Mouse (Mus musculus): ENCODE measurements around the gene Nsl1. TPM values are rescaled to one million over a fixed set of nuclear protein-coding genes. Genes with fewer than 3 reads are reported as not detected.
A peak's percentile ranks its signal among the peaks of the same experiment; 100 is the strongest.
"Not testable (repeated sequence)": the region's sequence is repeated elsewhere in the genome, so short reads cannot be mapped to it uniquely, and the experiment has no call there.

Gene Nsl1
- 1 to 10 TPM in 1 of 2 experiments, under 1 TPM in 1; 0.66 to 1.1 TPM for total RNA-seq (2021)
- long read RNA-seq, experiment 1, full-length matches to known transcripts = 3 of 3 reads
- long read RNA-seq, experiment 1, partial matches to known transcripts = 0 of 3 reads
- long read RNA-seq, experiment 1, other reads (novel, unspliced or antisense) = 0 of 3 reads
- long read RNA-seq, experiment 2, full-length matches to known transcripts = 4 of 4 reads
- long read RNA-seq, experiment 2, partial matches to known transcripts = 0 of 4 reads
- long read RNA-seq, experiment 2, other reads (novel, unspliced or antisense) = 0 of 4 reads

DNA sequence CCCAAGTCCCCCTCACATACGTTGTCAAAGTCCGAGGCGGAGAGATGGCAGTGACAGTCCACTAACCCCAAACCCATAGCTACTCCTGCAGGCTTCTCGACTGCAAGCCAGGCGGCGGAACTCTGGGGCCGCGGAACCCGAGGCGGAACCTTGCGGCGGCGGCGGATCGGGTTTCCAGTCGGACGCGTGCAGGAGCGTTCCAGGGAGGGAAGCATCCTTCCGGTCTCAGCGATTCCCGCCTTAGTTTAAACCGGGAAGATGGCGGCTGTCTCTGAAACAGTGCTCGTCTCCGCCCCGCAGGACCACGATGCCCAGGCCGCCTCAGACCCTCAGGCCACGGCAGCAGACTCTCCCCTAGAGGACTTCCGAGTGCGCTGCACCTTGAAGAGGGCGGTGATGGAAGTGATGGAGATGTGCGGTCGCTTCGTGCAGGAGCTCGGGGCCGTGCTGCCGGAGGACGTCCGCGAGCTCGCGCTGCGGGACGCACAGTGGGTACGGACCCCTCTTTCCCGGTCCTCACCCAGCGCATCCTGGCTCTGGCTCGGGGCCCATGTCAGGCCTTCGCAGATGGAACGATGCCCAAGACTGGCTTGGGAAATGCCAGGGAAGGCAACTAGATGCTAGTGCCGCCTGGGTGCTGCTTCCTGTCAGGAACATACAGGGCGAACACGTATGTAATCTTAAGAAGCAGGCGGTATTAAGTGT lies at the start of gene Nsl1, which contains the start of gene Tatdn3:
TSS of gene Nsl1 (plus strand) at position 232 of the 705 bp plus-strand sequence.
TSS of gene Tatdn3 (minus strand) at position 152 of the 705 bp plus-strand sequence.
- DNase-seq = peak; percentile 90
- intact Hi-C loops (cut with DNase I; ENCODE audit: low total_unique reads) = loop anchor here (5.0 kb wide), 1 partner anchor 36 kb away; the partner anchor contains the start of gene Flvcr1

DNA sequence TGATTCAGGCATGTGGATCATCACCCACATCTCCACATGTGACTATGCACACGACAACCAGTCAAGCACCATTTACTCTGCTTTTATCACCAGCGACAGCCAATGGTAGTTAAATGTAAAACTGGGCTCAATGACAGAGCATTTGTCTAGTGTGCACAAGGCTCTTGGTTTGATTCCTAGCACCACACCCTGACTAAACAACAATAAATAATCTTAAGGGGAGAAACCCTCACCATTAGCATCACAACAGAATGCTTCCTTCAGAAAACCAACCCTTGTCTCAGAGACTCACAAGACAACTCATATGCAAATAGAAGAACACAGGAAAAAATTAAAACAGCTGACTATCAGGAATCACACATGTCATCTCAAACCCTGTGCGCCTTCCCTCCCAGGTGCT lies 48.5 kb upstream of the Nsl1 start:
- no peak for DNase-seq

DNA sequence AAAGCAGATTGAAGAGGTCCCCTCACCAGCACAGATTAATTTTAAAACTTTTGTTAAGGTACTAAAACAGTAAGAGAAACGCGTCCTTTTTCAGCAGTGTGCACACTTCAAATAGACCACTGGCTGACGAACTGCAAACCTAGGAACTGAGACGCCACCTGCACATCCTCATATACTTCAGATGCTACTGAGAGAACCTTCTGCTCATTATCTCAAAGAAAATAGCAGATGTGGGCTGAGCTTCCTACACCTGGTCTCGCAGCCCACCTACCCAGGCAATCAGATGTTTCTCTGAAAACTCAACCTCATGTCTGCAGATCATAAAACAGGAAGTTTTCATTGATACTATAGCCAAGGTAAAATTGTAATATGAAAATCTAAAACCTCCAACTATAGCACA lies 43.0 kb upstream of the Nsl1 start:
- intact Hi-C loops (cut with DNase I; ENCODE audit: low total_unique reads) = no loop called here
- DNase-seq = no peak

More for the DNA sequence above, 48.5 kb upstream of the Nsl1 start:
- intact Hi-C loops (cut with DNase I; ENCODE audit: low total_unique reads) = no loop called here

DNA sequence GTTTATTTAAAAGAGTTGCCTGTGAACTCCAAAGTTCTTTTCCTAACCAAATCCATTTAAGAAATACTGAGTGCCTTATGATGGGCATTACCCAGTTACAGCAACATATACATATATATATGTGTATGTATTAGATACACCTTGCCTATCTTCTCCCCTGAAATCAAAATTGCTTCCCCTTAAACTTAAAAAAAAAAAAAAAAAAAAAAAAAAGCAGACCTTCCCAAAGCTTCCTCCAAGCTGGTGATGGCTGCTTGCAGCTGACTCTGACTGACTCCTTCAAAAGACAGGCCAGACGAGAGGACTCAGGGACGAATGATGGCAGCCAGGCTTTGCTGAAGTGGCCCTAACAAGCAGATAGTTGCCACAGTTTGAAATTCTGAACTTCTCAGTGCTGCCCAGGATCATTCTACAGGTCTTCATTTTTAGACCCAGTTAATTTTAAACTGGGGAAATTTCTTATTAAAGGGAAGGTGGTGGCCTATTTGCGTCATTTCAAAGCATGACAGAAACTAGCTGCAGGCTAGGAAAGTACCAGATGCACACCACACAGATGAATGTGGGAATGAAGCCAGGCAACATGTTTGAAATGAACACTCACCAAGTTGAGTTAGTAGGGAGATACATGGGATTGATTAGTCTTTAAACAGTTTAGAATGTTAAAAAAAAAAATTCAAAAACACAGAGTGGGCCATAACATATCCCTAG lies 42.4 kb upstream of the Nsl1 start:
- DNase-seq = no peak
- intact Hi-C loops (cut with DNase I; ENCODE audit: low total_unique reads) = no loop called here

DNA sequence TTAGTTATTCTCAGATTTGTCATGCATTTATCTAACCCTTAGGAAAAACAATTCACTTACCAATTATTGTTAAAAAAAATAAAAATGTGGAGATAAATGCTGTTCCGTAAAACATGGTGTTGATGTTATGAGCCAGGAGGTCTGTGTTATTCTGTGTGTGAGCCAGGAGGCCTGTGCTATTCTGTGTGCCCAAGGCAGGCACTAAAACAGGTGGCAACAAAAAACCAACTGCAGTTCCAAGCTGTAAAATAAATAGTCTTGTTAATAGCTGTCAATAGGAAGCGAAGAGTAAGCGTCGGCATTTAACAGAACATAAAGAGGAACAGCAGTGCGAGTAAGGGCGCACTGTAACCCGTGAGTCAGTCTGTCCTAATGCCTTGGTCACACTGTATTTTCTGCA lies 41.8 kb upstream of the Nsl1 start:
- intact Hi-C loops (cut with DNase I; ENCODE audit: low total_unique reads) = no loop called here

DNA sequence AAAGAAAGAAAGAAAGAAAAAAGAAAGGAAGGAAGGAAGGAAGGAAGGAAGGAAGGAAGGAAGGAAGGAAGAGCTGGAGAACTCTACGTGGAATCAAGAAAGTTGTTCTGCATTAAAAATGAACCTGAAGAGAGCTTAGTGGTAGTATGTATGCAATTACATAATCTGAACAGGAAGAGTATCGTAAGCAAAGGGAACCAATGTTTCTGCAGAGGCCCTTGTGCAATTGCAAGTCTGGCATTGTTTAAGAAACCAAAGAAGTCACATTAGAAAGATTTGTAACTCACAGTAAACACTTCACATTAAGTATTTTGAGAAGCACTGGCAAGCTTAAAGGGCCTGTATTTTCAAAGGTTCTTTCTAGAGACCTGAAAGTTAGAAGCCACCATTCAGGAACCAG lies 39.7 kb upstream of the Nsl1 start:
- no peak for DNase-seq
- intact Hi-C loops (cut with DNase I; ENCODE audit: low total_unique reads) = no loop called here

More for the DNA sequence above, 41.8 kb upstream of the Nsl1 start:
- DNase-seq = no peak

DNA sequence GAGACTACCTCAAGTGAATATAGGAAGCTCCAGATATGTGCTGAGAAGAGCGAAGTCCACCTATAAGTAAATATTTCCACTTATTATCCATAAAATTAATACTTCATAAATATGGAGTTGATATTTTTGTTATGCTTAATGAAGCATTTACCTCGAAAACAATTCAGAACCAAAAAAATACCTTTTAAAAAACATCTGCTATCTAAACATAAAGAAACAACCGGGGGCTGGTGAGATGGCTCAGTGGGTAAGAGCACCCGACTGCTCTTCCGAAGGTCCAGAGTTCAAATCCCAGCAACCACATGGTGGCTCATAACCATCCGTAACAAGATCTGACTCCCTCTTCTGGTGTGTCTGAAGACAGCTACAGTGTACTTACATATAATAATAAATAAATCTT lies 39.0 kb upstream of the Nsl1 start:
- DNase-seq; intact Hi-C loops (cut with DNase I; ENCODE audit: low total_unique reads): not testable (repeated sequence)

DNA sequence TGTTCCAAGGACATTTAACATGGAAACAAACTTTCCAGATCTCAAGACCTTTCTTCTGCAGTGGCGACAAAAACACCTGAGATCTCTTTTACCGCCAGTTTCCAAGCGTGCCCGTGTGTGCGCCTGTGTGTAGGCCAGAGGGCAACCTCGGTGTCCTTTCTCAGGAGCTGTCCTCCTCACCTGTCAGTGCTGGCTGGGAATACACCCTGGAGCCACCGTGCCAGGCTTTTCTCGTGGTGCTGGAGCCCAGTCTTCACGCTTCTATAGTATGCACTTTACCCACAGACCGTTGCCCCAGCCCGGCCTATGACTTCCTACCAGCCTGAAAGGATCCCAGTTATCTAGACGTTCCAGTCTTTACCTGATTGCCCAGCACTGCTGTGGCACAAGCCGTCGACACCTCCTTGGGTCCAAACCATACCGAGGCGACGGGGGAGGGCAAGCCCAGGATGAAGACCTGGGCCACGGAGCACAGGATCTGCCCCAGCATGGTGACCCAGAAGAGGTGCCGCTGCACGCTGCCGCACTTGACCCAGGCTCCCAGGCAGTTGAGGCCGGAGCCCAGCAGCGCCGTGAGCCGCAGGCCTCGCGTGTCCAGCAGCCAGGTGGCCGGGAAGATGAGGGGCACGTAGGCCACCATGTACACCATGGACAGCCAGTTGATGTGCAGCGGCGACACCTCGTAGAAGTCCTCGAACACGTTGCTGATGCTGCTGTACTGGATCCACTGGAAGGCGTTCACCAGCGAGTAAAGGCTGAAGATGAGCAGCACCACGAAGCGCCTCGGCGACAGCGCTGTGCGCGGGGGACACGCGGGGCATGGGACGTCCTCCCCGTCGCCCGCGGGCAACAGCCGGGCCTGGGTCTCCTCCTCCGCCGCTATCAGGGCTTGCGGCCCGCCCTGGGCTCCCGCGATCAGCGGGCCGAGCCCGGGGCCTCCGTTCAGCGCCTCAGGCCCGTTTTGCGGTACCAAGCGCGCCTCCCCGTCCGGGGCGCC lies 37.5 kb upstream of the Nsl1 start:
- intact Hi-C loops (cut with DNase I; ENCODE audit: low total_unique reads) = loop anchor here (5.0 kb wide), 1 partner anchor 37 kb away; the partner anchor contains the start of genes Nsl1 and Tatdn3
- DNase-seq = peak; percentile 30

DNA sequence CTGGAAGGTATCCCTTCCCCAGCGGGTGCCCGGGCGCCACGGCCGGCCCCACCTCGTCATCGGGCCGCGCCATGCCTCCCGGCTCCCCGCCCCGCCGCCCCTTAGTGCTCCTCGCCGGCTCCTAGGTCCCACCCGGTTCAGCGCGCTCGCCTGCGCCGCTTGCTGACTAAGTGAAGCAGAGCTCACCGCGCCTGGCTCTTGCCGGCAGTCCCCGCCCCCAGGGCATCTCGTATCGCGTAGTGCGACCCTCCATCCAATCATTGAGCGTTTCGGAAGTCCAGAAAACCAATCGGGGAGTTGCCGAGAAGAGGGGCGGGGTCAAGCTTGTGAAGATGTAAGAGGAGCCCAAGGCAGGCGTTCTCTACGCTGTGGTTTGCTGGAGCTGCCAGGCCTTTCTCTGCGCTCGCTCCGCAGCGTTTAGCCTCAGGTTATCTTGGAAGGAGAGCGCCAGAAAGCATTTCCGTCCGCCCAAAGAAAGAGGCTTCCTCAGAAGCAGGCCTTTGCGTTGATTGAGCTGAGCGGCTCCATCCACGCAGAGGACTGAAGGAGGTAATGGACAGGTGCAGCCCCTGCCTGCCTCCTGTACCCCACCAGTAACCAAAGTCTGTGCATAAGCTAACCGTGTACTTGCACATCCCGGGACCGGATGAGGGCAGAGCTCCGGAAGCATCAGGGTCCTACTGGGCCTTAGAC lies 36.6 kb upstream of the Nsl1 start, which contains the start of gene Flvcr1:
TSS of gene Flvcr1 (minus strand) at position 138 of the 693 bp plus-strand sequence.
- intact Hi-C loops (cut with DNase I; ENCODE audit: low total_unique reads) = loop anchor here (5.0 kb wide), 1 partner anchor 36 kb away; the partner anchor contains the start of genes Nsl1 and Tatdn3
- peak; percentile 99 for DNase-seq

DNA sequence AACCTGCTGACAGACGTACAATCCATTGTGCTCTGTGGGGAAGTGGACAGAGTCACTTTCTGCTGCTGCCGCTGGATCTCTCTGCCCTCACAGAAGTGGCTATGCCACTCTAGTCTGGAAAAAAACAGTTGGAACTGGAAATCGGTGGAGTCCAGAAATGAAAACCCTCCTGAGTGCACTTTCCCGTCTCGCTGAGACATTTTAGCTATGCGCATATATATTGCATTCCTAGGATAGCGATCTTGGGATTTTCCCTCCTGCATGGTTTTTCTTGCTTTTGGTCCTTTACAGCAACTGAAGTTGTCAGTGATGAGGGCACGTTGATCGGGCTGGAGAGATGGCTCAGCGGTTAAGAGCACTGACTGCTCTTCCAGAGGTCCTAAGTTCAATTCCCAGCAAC lies 32.6 kb upstream of the Nsl1 start:
- intact Hi-C loops (cut with DNase I; ENCODE audit: low total_unique reads) = no loop called here
- no peak for DNase-seq

DNA sequence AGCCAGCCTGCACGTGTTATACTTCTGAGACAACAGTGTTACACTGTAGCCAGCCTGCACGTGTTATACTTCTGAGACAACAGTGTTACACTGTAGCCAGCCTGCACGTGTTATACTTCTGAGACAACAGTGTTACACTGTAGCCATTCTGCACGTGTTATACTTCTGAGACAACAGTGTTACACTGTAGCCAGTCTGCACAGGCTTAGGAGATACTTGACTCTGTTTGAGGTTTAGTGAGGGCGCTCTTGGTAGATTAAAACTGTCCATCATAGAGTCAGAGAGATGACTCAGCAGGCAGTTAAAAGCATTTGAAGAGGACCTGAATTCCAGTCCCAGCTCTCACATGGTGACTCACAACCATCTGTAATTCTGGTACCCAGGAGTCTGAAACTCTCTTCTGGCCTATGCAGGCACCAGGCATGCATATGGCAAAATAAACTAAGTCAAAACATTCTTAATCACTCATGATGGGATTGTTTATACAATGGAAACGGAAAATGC lies 31.8 kb upstream of the Nsl1 start:
- intact Hi-C loops (cut with DNase I; ENCODE audit: low total_unique reads) = not testable (repeated sequence)

DNA sequence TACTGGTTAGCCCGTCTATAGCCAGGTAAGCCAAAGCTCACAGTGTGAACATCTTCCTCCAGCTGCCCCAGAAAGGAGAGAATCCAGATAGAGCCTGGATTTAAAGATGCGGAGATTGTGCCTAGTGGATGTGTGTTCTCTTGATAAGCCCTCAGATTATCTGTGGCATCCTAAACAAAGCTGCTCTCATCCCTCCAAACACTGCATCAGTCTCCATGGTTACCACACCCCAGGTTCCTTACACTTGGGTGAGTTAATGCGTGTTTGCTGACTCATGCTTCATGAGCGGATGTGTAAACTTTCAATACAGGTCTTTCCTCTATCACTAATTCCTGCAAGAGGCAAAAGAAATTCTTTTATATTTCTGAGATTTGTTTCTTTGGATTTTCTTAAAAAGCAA lies 27.2 kb upstream of the Nsl1 start:
- intact Hi-C loops (cut with DNase I; ENCODE audit: low total_unique reads) = no loop called here
- no peak for DNase-seq

More for the DNA sequence above, 31.8 kb upstream of the Nsl1 start:
- DNase-seq = not testable (repeated sequence)

DNA sequence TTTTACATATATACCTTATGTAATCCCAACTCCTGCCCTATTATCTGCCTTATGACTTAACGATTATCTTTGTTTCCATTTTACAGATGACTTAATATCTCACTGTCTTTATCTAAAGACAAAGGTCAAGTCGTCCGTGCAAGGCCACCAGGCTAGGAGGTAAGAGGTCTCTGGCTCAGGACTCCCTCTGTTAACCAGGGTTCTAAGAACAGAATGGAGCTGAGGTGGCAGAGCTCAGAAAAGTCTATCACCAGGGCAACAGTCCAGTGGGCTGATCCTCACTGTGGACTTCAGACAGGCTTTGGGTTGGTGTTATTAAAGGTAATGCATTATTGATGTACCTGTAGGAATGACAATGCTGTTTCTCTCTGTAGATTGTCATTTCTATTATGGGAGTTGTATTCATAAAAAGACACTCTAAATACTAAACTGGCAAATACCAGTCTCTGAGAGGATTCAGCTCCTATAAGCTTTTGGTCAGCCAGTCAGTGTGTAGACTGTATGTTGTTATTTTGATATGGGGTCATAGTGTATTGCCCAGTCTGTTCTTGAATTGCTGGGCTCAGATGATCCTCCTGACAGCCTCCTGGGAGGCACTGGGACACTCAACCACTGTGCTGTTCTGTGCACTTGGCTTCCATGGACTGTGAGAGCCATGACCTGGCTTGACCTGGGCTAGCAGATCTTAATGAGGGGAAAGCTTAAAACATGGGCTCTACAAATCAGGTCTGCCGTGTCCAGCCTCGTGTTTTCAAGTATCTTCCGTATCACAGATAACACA lies 26.1 kb upstream of the Nsl1 start, which contains the start of gene Spata45:
TSS of gene Spata45 (plus strand) at position 86 of the 781 bp plus-strand sequence.
- intact Hi-C loops (cut with DNase I; ENCODE audit: low total_unique reads) = no loop called here
- DNase-seq = no peak

DNA sequence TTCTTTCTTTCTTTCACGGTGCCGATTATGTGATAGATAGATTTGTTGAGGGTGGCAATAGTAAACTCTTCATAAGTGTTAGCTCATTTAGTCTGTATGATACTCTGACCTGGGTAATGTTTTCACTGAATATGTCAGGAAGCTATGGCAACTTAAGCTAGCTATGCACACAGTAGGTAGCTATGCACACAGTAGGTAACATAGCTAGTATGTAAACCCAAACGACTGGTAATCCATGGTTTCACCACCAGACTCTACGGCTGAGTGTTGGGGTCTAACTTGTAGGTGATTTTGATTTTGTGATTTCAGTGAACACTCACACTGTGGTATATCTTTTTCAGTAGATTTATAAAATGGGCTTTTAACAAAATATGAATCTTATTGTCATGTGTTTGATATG lies 24.8 kb upstream of the Nsl1 start:
- DNase-seq = no peak
- intact Hi-C loops (cut with DNase I; ENCODE audit: low total_unique reads) = no loop called here

DNA sequence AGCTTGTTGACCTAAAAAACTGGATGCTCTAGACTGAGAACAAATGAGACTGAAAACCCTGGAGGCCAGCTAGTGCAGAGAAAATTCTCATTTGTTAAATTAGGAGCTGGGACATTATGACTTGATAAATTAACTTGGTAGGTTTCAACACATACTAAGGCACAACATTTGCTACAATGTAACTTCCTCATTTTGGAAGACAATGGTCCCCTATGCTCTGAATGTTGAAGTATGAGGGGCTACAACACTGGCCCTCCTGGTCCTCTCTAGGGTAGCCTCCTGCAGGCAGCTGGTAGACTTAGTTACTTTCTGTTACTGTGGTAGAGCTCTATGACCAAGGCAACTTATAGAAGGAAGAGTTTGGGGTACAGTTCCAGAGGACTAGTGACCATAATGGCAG lies 21.5 kb upstream of the Nsl1 start:
- intact Hi-C loops (cut with DNase I; ENCODE audit: low total_unique reads) = no loop called here
- no peak for DNase-seq

DNA sequence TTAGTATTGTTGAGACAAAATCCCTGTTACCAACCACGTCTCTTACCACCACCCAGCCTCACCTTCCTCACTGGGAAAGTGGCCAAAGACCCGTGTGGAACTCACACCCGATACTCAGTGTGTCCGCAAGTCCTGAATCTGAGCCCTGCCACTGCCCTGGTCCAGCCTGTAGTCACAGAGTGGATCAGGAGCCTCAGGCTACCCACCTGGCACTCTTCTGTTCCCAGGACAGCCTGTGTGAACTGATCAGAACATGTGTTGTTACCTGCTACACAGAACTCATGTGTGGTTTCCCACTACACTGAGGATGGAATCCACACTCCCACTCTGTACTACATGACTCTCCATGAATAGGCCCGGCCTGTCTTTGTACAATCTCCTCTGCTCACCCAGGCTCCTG lies 20.7 kb upstream of the Nsl1 start:
- no peak for DNase-seq
- intact Hi-C loops (cut with DNase I; ENCODE audit: low total_unique reads) = no loop called here

DNA sequence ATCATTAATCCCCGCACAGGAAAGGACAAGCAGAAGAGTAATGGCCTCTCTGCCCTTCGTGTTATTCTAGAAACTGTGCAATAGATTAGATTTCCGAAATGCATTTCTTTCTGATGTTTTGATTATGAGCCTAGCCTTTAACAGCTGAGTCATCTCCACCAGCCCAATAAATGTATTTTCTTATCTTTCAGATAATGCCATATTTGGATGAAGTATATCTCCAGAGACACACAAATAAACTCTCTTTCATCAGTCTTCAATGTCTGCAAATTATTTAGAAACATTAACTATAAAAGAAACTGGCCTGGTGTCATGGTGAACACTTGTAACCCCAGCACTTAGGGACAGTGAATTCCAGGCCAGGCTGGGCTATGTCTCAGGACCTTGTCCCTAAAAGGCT lies 20.1 kb upstream of the Nsl1 start:
- DNase-seq = no peak
- intact Hi-C loops (cut with DNase I; ENCODE audit: low total_unique reads) = no loop called here

Data from gastrocnemius, postnatal 14 days (tissue).